Mouse (Mus musculus): ENCODE measurements around the gene Fxyd2.

Fxyd2 gene

GRCm38 (mm10) chr9:45389596-45389995 is 9.9 kb upstream of the Fxyd2 start:
- no peak for DNase-seq (ENCODE audit: low read depth, low spot score)

GRCm38 (mm10) chr9:45391299-45391698 is 8.2 kb upstream of the Fxyd2 start:
- DNase-seq (ENCODE audit: low read depth, low spot score), result no peak

DNA sequence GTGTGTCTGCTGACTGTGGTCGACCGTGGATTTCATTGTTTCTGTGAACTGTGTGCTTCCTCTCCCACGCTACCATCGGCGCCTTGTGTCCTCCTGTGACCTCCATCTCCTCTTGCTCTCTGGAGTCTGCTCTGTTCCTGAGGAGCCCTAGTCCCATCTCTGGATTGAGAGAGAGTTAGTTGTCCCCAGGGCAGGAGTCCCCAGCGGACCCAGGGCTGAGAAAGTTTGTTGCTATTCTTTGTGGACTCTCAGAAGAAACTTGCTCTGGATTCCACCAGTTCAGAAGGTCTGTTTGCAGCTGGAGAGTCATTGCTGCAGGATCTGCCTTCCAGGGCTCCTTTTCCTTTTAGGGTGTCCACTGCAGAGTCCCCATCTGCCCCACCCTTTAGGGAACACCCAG is 4.3 kb upstream of the Fxyd2 start:
- no peak for DNase-seq (ENCODE audit: low read depth, low spot score)

DNA sequence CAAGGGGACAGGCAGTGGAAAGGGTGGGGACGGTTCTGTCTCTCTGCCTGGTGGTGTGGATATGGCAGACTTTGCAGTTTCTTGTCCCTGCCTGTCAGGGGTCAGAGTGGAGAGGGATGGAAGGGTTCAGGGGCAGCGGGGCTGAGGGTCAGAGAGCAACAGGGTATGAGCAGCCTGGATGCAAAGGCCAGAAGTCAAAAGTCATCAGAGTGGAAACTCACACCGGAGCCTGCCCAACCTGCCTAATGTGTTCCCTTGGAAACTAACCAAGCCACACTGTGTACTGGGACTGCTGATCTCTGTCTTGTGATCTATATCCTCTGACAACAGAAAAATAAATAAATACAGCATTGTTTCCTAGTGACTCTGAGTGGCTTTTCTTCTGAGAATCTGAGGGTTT is 3.7 kb upstream of the Fxyd2 start:
- DNase-seq (ENCODE audit: low read depth, low spot score), result no peak

DNA sequence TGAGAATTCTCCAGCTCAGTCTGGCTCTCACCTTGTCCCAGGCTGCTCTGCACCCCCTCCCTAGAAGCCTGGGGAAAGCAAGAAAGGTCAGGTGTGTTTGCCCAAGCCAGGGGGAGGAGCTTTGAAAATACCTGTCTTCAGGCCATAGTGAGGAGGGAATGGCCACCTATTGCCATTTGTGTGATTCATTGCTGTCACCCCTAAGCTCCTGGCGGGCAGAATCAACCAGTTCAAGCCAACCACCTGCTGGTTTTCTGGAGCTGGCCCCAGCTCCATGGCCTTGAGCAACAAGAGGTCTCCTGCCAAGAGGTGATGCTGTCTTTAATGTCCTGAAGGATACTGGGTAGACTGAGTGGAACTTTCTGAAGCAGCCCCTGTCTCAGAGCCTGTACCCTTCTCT is 1.1 kb upstream of the Fxyd2 start:
- no peak for DNase-seq (ENCODE audit: low read depth, low spot score)

- no peak for DNase-seq (ENCODE audit: low read depth, low spot score)
Observed at GRCm38 (mm10) chr9:45401851-45402250, 2.4 kb downstream of the Fxyd2 start.

- DNase-seq (ENCODE audit: low read depth, low spot score), result no peak
Observed at GRCm38 (mm10) chr9:45402957-45403356, 3.5 kb downstream of the Fxyd2 start.

DNA sequence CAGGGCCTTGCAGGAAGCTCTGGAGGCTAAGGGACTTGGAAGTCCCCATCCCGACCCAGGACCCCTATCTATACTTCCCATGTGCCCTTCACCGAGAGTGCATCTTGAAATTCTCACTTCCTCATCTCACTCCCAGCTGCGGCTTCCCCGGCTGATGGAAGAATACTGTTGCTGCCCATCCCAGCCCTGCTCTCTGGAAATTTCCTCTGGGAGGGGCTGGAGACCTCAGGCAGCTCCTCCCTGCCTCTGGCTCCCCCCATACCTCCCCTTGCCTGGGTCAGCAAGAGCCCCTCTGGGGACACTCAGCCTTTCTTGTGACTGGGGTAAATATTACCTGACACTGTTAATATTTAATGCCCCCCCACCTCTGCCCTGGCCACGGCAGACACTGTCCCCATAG is 6.2 kb downstream of the Fxyd2 start:
- no peak for DNase-seq (ENCODE audit: low read depth, low spot score)

- DNase-seq (ENCODE audit: low read depth, low spot score), result no peak
Observed at GRCm38 (mm10) chr9:45406808-45407207, 7.3 kb downstream of the Fxyd2 start.

GRCm38 (mm10) chr9:45407706-45408675 is 8.5 kb downstream of the Fxyd2 start:
- DNase-seq (ENCODE audit: low read depth, low spot score), result no peak

GRCm38 (mm10) chr9:45410193-45410592 is 10.7 kb downstream of the Fxyd2 start:
- no peak for DNase-seq (ENCODE audit: low read depth, low spot score)

GRCm38 (mm10) chr9:45410614-45411013 is 11.1 kb downstream of the Fxyd2 start:
- DNase-seq (ENCODE audit: low read depth, low spot score), result no peak

DNA sequence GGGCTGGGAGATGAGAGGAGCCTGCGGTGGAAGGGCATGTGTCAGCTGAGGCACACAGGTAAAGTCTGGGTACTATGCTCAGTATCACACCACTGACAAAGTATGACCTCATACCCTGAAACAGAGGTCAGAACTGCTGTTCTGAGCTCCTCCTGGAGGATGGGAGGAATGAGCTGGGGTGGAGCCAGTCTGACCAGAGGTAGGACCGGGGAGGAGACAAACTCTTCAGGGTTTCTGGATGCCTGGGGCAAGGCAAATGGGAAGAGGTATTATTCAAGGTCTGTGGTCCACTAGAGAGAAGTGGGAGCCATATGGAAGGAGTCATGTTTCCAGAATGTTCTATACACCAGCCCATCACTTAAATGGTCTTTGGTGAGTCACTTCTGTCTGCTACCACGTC is 11.6 kb downstream of the Fxyd2 start:
- no peak for DNase-seq (ENCODE audit: low read depth, low spot score)

GRCm38 (mm10) chr9:45411803-45412202 is 12.3 kb downstream of the Fxyd2 start:
- no peak for DNase-seq (ENCODE audit: low read depth, low spot score)

DNA sequence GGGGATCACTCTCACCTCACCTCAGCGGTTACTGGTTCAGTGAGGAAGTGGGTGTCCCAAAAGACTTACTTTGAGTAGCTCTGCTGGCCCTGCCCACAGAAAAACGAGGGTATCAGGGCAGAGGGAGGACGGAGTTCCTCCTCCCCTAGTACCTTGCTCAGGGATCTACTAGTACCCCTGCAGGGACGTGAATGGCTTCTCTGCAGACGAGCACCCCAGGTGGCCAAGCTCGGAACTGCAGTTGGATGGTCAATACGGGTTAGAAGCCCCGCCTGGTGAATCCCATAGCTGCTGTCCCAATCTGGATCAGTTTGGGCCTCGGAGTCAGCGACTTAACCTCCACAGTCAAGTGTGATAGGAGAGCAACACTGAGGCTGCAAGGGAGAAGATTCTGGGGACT is 12.8 kb downstream of the Fxyd2 start:
- DNase-seq (ENCODE audit: low read depth, low spot score), result no peak

DNA sequence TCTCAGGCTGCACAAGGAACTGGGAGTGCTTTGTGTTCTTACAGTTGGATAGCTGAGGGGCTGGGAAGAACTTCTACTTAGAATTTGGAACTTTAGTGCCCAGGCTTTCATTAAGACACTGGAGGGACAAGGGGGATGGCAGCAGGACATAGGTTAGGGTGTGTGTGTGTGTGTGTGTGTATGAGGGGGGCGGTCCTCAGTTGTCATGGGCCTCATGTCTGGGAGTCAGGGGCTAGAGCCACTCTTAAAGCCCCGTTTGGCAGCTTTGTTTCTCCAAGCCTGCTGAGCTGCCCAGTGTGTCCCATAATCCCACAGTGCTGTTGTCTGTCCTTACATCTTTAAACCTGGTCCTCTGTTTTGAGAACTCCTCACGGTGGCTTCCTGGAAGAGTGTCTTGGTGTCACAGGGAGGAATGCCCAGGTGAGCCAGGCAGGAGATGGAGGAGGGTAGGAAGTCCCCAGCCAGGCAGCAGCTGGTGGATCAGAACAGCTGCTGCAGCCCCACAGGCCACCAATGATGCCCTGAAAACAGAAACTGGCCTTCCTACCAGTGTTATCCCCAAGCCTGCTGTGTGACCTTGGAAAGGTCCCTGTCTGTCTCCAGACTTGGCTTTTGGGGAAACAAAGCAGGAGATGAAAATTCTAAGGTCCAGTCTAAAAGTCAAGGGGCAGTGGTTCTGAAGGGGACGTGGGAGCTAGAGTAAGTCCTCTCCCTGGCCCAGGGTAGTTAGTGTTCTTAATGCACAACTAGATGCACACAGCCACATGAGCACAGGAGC is 13.4 kb downstream of the Fxyd2 start:
- no peak for DNase-seq (ENCODE audit: low read depth, low spot score)

DNA sequence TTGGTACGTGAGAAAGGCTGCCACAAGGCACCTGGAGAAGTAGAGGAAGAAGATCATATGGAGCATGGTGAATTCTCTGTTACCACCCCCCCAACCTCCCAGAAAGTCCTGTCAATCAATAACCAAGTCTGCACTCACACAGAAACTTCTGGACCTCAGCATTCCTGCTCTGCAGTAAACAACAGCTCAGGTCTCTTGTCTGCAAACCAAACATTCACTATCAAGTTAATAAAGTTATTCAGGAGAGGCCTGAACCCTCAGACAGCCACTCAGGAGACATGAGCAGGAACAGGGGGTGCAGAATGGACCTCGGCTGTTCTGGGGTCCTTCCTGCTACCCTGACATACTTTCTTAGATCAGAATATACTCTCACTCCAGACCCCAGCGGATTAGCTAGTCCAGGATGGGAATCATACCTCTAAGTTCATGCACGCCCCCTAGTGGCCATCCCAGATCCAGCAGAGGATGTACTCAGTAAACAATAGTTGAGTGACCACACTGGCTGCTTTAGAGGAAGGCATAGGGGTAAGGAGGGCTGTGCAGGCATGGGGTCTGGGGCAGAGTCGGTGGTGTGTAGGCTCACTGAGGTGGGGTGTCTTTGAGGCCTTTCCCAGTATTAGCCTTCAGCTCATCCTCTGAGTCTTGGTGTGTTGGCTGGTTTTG is 14.1 kb downstream of the Fxyd2 start:
- DNase-seq (ENCODE audit: low read depth, low spot score), result no peak

DNA sequence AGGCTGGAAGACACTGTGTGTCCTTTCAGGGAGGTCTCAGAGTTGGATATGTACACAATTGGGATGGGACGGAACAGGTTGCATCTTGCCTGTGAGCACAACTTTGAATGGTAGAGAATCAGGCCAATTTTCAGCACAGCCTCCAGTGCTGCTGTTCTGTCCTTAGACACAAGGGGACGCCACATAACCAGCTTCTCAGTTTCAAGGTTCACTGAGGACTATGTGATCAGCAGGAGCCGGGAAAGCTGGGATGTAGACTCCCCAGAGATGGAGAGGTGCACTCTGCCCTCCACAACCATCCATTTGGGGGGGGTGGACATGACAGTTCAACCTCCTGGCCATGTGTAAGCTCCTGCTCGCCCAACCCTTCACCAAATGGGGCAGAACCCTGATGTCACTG is 16.4 kb downstream of the Fxyd2 start:
- DNase-seq (ENCODE audit: low read depth, low spot score), result no peak

GRCm38 (mm10) chr9:45417245-45417644 is 17.8 kb downstream of the Fxyd2 start:
- no peak for DNase-seq (ENCODE audit: low read depth, low spot score)

DNA sequence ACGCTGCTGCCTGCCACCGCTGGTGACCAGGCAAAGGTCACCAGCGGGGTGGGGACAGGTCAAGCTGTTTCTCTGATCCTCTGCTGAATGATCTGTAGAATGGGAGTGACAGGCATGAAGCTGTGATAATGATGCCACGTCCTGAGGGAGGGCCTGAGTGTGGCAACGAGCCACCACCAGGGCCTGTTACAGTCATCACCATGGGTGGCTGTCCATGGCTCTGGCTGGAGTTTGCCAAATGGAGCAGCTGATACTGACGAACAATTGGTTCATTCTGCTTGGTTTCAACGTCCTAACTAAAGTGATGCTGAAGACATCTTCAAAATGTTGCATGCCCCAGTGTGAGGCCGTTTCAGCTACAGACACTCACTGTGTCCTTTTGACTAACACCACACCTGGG is 18.8 kb downstream of the Fxyd2 start:
- no peak for DNase-seq (ENCODE audit: low read depth, low spot score)

- no peak for DNase-seq (ENCODE audit: low read depth, low spot score)
Observed at GRCm38 (mm10) chr9:45421209-45421608, 21.7 kb downstream of the Fxyd2 start.

- no peak for DNase-seq (ENCODE audit: low read depth, low spot score)
Observed at GRCm38 (mm10) chr9:45422761-45423298, 23.4 kb downstream of the Fxyd2 start.

All from retina, adult 2 months (tissue).